Mouse (Mus musculus) B cell, adult 2 months (primary cell): ENCODE results near the gene Clpp.
A peak's percentile ranks its signal among the peaks of the same experiment; 100 is the strongest.

Experiments
- DNase-seq, 2 experiments: peaks; one replicate each; pipeline ENCODE4 v3.0.0; 2022

Gene Clpp

GRCm38 (mm10) chr17:57031661-57032420 lies 41.7 kb downstream of the Clpp start:
- peak; percentile 98 to 99 for DNase-seq

GRCm38 (mm10) chr17:57032854-57033253 lies 42.7 kb downstream of the Clpp start:
- DNase-seq, result peak; percentile 11 to 17

- peak; percentile 30 to 40 for DNase-seq
These were observed 48.9 kb downstream of the Clpp start for GRCm38 (mm10) chr17:57038978-57039377.

GRCm38 (mm10) chr17:57041554-57041953 lies 51.4 kb downstream of the Clpp start, which contains the start of gene Slc25a41:
Gene Slc25a41 (minus strand): TSS chr17:57041654.
- no peak for DNase-seq
